Mouse (Mus musculus): ENCODE data around the gene Tmem132c.

The Tmem132c gene

DNA sequence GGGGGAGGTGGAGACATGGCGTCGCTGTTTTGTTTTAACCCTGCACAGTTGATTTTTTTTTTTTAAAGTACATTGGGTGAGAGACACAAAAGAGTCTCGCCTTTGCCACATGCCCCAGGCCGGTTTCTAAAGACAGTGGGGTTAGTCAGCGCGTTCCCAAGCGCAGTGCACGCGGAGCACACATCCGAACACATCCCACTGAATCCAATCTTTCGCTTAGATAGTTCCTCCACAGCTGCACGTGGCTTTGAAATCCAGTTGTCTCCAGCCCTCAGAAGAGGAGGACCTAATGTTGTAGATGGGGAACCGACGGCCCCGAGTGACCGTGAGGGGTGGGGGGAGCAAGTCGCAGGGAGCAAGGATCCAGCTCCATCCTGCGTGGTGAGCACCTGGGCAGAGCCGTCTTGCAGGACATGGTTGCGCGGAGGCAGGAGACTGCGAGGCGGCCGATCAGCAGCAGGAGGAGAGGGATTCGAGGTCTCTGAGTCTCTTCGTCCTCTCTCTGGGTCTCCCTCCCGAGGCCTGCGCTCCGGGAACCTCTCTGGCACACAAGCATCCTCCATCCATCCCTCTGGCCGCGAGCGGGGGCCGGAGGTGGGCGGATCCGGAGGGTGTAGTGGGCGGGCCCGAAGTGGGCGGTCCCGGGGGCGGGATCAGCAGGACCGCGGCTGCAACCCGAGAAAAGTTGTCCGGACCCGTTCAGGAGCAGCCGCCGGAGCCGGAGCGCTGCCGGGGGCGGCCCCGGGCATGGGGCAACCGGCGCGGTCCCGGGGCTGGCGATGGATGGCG, at the start of gene Tmem132c:
Tmem132c (plus strand) TSS at position 673 of the 789 bp plus-strand sequence.
- no peak for DNase-seq (ENCODE audit: extremely low spot score, low read depth, low spot score)

DNA sequence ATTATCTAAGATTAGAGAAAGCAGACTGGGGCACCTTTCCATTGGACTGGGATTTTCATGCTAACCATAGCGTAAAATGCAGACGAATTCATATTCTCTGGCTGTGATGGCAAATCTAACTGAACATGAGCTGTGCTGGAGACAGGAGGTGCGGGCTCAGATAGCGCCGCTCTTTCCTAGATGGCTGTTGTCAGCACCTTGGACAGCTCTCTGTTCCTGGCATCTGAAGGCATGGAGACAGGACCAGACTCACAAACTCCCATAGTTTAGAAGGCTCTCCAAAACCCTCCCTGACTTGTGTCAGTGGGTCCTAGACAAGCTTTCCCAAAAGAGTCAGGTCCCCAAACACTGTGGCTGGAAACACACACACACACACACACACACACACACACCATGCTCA, 49.7 kb upstream of the Tmem132c start:
- DNase-seq (ENCODE audit: extremely low spot score, low read depth, low spot score): peak; percentile 57

- DNase-seq (ENCODE audit: extremely low spot score, low read depth, low spot score): peak; percentile 16
Observed at GRCm38 (mm10) chr5:127198850-127199249, 42.8 kb upstream of the Tmem132c start.

- DNase-seq (ENCODE audit: extremely low spot score, low read depth, low spot score): no peak
Observed at GRCm38 (mm10) chr5:127204881-127205280, 36.7 kb upstream of the Tmem132c start.

- no peak for DNase-seq (ENCODE audit: extremely low spot score, low read depth, low spot score)
Observed at GRCm38 (mm10) chr5:127216389-127216788, 25.2 kb upstream of the Tmem132c start.

- DNase-seq (ENCODE audit: extremely low spot score, low read depth, low spot score): no peak
Observed at GRCm38 (mm10) chr5:127217725-127218124, 23.9 kb upstream of the Tmem132c start.

- no peak for DNase-seq (ENCODE audit: extremely low spot score, low read depth, low spot score)
Observed at GRCm38 (mm10) chr5:127227929-127228595, 13.5 kb upstream of the Tmem132c start.

- DNase-seq (ENCODE audit: extremely low spot score, low read depth, low spot score): no peak
Observed at GRCm38 (mm10) chr5:127234715-127235114, 6.9 kb upstream of the Tmem132c start.

GRCm38 (mm10) chr5:127235203-127235602, 6.4 kb upstream of the Tmem132c start:
- no peak for DNase-seq (ENCODE audit: extremely low spot score, low read depth, low spot score)

GRCm38 (mm10) chr5:127239706-127240105, 1.9 kb upstream of the Tmem132c start:
- DNase-seq (ENCODE audit: extremely low spot score, low read depth, low spot score): peak; percentile 95

GRCm38 (mm10) chr5:127240646-127241045, 962 bp upstream of the Tmem132c start:
- no peak for DNase-seq (ENCODE audit: extremely low spot score, low read depth, low spot score)

DNA sequence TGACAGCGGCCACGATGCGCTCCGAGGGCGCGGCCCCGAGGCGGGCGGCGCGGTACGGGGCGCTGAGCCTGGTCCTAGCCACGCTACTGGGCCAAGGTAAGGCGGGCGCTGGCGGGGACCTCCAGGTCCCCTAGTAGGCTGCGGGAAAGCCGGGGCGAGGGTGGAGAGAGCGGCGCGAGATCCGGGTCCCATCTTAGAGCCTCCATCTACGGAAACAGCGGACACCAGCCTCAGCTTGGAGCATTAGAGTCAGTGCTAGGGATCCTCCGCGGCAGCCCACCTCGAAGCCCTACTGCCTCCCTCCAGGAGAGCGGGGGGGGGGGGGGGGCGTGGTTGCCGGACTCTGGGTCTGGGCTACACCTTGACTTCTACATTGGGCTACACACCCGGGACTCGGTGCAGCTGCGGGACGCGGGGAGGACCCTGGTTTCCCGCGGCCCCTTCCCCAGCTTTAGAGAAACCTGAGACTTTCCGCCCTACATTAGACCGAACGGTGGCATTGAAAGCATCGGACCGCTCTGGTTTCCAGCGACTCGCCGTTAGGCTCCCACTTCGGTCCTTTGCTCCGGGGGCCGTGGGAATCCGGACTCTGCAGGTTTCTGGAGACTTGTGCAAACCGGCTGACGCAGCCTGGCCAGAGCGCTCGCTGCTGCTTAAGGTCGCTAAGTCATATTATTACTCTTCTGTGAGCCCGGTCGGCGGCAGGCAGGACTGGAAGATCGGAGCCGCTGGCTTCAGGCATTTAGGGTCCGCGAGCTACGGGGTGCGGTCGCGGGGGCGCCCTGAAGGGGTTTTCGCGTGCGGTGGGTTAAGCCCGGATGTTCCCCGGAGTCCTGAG, 536 bp downstream of the Tmem132c start:
- DNase-seq (ENCODE audit: extremely low spot score, low read depth, low spot score): no peak

GRCm38 (mm10) chr5:127242763-127243160, 1.2 kb downstream of the Tmem132c start:
- no peak for DNase-seq (ENCODE audit: extremely low spot score, low read depth, low spot score)

DNA sequence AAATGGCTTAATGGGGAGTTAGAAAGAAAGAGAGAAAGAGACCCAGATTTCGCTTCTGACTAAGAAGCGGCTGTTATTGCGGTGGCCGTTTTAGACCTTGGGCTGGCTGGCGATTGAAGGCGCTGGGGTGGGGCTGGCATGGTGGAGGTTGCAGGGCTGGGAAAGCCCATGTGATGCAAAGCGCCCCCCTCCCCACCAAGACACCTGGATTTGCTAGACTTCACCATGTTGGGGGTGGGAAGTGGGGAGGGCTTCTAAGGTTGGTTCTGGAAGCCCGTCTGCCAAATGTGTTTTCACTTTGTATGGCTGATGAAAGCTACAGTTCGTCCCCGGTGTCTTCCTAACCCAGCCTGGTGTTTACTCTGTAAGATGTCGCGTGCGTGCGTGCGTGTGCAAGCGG, 1.6 kb downstream of the Tmem132c start:
- no peak for DNase-seq (ENCODE audit: extremely low spot score, low read depth, low spot score)

- DNase-seq (ENCODE audit: extremely low spot score, low read depth, low spot score): no peak
Observed at GRCm38 (mm10) chr5:127243611-127244010, 2.0 kb downstream of the Tmem132c start.

DNA sequence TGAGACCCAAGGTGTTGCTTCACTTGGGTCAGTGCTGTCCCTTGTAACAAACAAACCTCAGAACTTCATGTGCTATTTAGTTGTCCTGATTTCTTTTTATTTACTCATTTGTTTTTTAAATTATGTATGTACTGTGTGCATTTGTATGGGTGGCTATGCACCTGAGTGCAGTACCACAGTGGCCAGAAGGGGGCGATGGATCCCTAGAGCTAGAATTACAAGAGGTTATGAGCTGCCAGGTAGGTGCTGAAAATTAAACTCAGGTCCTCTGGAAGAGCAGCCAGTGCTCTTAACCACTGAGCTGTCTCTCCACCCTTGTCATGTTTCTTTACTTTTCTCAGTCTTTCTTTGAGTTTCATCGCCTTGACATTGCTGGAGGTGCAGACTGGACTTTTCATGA, 11.7 kb downstream of the Tmem132c start:
- DNase-seq (ENCODE audit: extremely low spot score, low read depth, low spot score): no peak

DNA sequence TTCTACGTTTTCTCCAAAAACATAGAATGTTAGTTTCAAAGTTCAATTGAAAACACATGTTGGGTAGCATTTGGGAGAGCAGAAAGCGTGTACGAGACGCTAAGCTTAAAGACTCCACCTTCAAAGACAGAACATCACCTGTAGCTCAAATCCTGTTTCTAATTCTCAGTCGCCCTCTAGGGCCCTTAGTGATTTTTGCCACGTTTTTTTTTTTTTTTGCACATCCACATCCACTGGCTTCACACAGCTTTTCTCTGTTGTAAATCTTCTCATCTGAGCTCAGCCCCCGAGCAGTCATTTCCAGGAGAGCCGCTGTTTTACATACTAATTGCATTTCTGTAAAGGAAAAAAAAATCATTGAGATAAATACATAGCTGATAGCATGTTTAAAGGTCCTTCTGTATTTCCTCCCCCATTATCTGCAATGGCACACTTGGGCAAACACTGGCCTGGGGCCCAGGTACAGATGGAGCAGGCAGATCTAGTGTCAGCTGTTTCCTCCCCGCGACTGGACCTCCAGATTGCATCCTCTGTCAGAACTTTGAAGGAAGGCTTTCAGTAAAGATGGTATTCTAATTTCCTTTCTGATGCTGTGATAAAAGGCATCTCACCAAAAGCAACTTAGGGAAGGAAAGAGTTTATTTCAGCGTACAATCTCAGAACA, 15.5 kb downstream of the Tmem132c start:
- no peak for DNase-seq (ENCODE audit: extremely low spot score, low read depth, low spot score)

DNA sequence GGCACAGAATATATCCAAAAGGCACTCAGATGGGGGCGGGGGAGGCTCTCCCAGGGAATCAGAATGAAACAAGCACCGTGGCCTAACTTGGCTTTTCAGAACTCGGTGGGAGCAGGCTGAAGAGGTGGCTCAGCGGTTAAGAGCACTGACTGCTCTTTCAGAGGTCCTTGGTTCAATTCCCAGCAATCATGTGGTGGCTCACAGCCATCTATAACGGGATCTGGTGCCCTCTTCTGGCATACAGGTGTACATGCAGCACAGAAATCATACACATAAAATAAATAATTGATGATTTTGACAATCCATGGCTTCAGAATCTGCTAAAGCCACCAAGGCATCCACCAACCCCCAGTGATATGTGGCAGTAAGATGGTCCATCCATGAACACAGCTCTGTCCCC, 20.5 kb downstream of the Tmem132c start:
- DNase-seq (ENCODE audit: extremely low spot score, low read depth, low spot score): no peak

- no peak for DNase-seq (ENCODE audit: extremely low spot score, low read depth, low spot score)
Observed at GRCm38 (mm10) chr5:127271145-127271544, 29.5 kb downstream of the Tmem132c start.

DNA sequence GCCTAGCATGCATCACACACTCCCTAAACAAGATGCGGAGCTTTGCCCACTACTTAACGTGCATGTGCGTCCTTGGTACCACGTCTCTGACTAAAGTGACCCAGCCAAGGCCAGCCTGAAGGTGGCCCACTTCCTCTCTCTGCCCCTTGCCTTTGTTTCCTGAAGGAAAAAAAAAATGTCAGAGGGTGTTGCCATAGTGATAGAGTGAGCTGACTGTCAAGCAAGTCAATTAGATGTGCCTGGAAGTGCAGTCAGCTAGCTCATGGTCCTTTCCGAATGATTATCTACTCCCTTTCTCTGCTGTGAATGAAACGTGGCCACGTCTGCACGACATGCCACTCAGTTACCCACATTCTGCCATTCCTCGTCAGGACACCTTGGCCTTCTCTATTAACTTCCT, 37.9 kb downstream of the Tmem132c start:
- DNase-seq (ENCODE audit: extremely low spot score, low read depth, low spot score): no peak

GRCm38 (mm10) chr5:127281186-127281585, 39.6 kb downstream of the Tmem132c start:
- no peak for DNase-seq (ENCODE audit: extremely low spot score, low read depth, low spot score)
